Mouse (Mus musculus): ENCODE data around the gene Fyttd1. TPM values are rescaled to one million over a fixed set of nuclear protein-coding genes. Genes with fewer than 3 reads are reported as not detected.

The Fyttd1 gene
- total RNA-seq (2023) = 71.3 to 81.9 TPM (median 75.7 TPM) in 4 replicates

GRCm38 (mm10) chr16:32877343-32878156 is at the start of gene Fyttd1, which contains the start of gene Rubcn:
TSS of gene Fyttd1 (plus strand) at chr16:32877500.
TSS of gene Rubcn (minus strand) at chr16:32877766.

DNA sequence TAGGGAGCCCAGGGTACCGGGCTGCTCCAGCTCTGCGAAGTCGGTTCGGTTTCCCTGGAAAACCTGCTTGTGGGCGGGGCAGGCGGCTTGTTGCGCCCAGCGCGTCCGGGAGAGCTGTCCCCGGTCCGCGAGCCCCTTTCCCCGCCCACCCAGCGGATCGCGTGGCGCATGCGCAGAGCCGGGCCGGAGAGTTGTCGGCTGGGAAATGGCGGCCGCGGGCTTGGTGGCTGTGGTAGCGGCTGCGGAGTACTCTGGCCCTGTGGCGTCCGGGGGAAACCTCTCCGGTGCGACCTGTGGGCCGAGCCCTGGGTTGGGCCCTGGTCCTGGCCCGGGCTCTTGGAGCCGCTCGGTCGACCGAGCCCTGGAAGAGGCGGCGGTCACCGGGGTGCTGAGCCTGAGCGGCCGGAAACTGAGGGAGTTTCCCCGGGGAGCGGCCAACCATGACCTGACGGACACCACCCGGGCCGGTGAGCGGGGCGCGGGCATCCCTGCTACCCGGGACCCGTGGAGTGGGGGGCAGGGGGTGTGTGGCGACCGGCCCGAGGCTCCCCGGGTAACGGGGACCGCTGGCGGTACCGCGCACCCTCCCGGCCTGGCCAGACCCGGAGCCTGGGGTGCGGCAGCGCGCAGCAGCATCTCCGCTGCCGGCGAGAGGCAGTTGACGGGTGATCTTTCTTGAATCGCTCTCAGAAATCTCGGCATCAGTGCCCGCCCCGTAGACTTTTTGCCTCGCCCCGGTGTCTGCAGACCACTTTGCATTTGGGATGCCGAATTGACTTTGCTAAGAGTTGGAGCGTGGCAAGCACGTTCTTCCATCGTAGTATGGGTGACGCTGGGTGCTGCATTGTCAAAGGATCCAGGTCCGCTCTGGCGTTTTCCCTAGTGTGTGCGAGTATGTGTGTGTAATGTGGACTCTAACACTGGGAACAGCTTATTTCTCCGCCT is 36.9 kb downstream of the Fyttd1 start, which contains the start of gene Lrch3:
TSS of gene Lrch3 (plus strand) at position 164 of the 945 bp plus-strand sequence.

Other genes with a start within 250 kb of the Fyttd1 start
- gene Tnk2, start 233.6 kb upstream of the Fyttd1 start, total RNA-seq (2023) = 97.2 to 128 TPM (median 115 TPM) in 4 replicates
- gene Muc4, start 141.6 kb upstream of the Fyttd1 start, total RNA-seq (2023) = not detected in 4 replicates
- 0.25 TPM in 1 of 4 replicates, not detected in the others for gene Muc20, start 80.1 kb upstream of the Fyttd1 start, total RNA-seq (2023)
- not detected in 4 replicates for gene Smbd1, start 67.0 kb upstream of the Fyttd1 start, total RNA-seq (2023)
- 142 to 181 TPM (median 160 TPM) in 4 replicates for gene Rubcn, start 266 bp downstream of the Fyttd1 start, total RNA-seq (2023)
- 70.1 to 72.6 TPM (median 70.6 TPM) in 4 replicates for gene Lrch3, start 36.6 kb downstream of the Fyttd1 start, total RNA-seq (2023)
- gene Iqcg, start 178.7 kb downstream of the Fyttd1 start, total RNA-seq (2023) = 0.30 to 0.72 TPM in 2 of 4 replicates, not detected in the others
- 1,050 to 1,129 TPM (median 1,120 TPM) in 4 replicates for gene Rpl35a, start 179.0 kb downstream of the Fyttd1 start, total RNA-seq (2023)
- 1.5 to 3.1 TPM (median 2.6 TPM) in 4 replicates for gene Lmln, start 185.0 kb downstream of the Fyttd1 start, total RNA-seq (2023)